Mouse (Mus musculus): ENCODE results near the gene Prss57. TPM values are rescaled to one million over a fixed set of nuclear protein-coding genes. Genes with fewer than 3 reads are reported as not detected.
"Not testable (repeated sequence)": the region's sequence is repeated elsewhere in the genome, so short reads cannot be mapped to it uniquely, and the experiment has no call there.

Prss57 gene
- polyA plus RNA-seq, 1 experiment from 2014 or later: 7.1 TPM

DNA sequence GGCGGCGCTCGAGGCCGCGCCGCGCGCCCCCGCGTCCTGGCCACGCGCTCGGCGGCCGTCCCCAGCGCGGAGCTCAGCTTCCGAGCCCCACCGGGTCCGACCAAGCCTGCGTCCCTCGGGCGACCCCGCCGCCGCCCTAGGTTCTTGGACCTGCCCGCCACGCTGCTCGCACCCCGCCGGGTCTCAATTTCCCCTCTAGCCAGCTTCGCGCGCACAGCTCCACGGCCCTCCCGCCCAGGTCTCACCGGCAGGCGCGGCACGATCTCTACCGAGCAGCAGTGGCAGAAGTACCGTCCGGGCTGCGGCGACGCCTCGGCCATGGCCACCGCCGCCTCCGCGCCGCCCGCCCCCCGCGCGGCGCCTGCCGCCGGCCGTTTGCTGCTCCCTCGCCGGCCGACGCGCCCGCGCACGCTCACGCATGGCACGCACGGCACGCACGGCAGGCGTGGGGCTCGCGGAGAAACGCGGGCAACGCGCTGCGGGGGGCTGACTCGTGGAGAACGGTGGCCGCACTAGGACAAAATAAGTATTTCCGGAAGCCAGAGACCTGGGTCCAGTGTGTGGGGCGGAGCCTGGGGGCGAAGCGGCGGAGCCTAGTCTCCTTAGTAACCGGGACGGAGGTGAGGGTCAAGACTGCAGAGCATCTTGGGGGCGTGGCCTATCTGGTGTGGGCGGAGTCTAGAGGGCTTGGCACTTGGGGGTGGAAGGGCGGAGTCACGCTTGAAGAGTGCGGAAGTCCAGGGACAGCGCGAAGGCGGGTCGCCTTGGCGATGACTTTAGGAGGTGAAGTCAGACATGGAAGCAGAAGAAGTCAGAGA lies 24.0 kb downstream of the Prss57 start, which contains the start of gene Rnf126:
Gene Rnf126 (minus strand): TSS at position 445 of the 818 bp plus-strand sequence.
- peaks cover 10% of the 10 kb centered on the region for H3K36me3 ChIP-seq (replicated peaks)
- peak; percentile 91 for ATAC-seq (ENCODE audit: insufficient read depth)
- peaks cover 48% of the 10 kb centered on the region for H3K4me1 ChIP-seq (replicated peaks)

DNA sequence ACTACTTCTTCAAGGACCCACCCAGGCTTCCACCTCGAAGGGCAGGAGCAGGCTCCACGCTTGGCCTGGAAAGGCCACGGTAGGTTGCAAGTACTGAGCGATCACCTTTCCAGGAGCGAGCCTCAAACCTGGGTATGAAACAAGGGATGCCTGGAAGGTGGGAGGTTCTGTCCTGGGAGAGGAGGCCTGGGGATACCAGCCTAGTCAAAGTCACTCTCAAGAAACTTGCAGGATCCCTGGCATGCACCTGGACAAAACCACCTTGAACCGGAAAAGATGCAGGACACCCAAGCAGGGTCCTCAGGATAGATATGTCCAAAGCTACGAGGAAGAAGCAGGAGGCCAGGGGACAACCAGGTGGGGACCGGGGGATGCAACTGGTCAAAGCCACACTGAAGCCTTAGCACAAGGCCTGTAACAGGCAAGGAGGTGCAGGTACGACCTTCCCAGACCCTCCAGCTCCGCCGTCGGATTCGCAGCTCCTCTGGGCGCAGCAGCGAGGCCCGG lies 24.7 kb downstream of the Prss57 start:
- H3K27me3 ChIP-seq: peaks cover 3% of the 10 kb centered on the region; the same call in 1 of the 2 replicates
- H3K4me3 ChIP-seq (replicated peaks): peak overlapping the region; percentile 97
- ATAC-seq (ENCODE audit: insufficient read depth): no peak
- H3K4me1 ChIP-seq (replicated peaks): peaks cover 48% of the 10 kb centered on the region
- no peaks in the 10 kb centered on the region for H3K9me3 ChIP-seq (replicated peaks)
- WGBS (ENCODE audit: insufficient replicate concordance): 4% methylated on average over 16 of the region's 16 CpGs
- H3K9ac ChIP-seq: peak overlapping the region; percentile 91
- peaks cover 17% of the 10 kb centered on the region for H3K36me3 ChIP-seq (replicated peaks)
- peak overlapping the region; percentile 98 for H3K4me2 ChIP-seq
- H3K27ac ChIP-seq (replicated peaks): peak overlapping the region; percentile 88

More for the DNA sequence above, 24.0 kb downstream of the Prss57 start, which contains the start of gene Rnf126:
- WGBS (ENCODE audit: insufficient replicate concordance): under 1% methylated on average over 101 of the region's 101 CpGs
- Histone ChIP-seq H3K27ac (replicated peaks) (peak within 1 kb of the TSS; percentile 88), H3K27me3 (peaks cover 3% of the 10 kb centered on the region; the same call in 1 of the 2 replicates), H3K4me3 (replicated peaks) (peak within 1 kb of the TSS; percentile 97), H3K9me3 (replicated peaks) (no peaks in the 10 kb centered on the region), H3K9ac (peak within 1 kb of the TSS; percentile 91), H3K4me2 (peak within 1 kb of the TSS; percentile 98)

DNA sequence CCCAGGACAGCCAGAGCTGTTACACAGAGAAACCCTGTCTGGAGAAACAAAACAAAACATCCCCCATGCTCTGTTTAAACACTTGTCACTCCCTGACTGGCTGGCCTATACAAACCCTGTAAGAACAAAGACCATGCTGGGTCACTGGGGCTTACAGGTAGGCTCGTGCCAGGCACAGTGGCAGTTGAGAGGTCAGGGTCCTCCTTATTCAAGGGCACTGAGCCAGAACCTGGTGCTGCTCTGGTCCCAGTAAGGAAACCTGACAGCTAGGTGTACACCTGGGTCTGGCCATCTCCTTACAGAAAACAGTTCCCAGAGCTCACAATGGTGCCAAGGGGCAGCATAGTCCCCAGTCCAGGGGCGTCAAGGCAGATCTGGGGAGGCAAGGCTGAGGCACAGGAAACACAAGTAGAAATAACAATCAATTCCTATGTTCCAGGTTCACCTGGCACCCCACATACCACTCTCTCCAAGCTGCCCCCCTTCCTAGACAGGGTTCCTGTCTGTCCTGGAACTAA lies 25.5 kb downstream of the Prss57 start:
- Histone ChIP-seq H3K9ac (peak overlapping the region; percentile 91), H3K36me3 (replicated peaks) (peaks cover 25% of the 10 kb centered on the region), H3K27me3 (no peaks in the 10 kb centered on the region), H3K27ac (replicated peaks) (0 out of 2 replicates have a peak overlapping the region, but pooled peaks have one; percentile 88), H3K4me1 (replicated peaks) (peaks cover 48% of the 10 kb centered on the region), H3K9me3 (replicated peaks) (no peaks in the 10 kb centered on the region), H3K4me2 (peak overlapping the region; percentile 98), H3K4me3 (replicated peaks) (peak overlapping the region; percentile 97)
- ATAC-seq (ENCODE audit: insufficient read depth): no peak
- 57% methylated on average over 2 of the region's 2 CpGs for WGBS (ENCODE audit: insufficient replicate concordance)

DNA sequence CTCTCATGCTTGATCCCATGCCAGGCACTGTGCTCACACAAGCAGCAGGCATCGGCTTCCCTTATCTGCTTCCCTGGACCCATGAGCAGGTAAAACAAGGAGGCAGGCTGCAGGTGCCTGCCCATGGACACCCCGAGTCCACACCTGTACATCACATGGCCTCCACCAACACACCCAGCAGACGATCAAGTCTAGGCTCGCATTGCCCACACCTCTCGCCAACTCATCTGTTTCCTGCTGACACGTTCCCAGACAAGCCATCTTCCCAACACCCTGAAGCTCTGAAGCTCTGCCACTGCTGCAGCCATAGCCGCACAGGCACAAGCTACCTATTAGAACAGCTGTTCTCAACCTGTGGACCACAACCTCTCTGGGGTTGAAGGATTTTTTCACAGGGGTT lies 26.5 kb downstream of the Prss57 start:
- no peak overlapping the region for H3K4me2 ChIP-seq
- no peaks in the 10 kb centered on the region for H3K27me3 ChIP-seq
- ATAC-seq (ENCODE audit: insufficient read depth): no peak
- 65% methylated on average over 7 of the region's 7 CpGs for WGBS (ENCODE audit: insufficient replicate concordance)
- no peak overlapping the region for H3K9ac ChIP-seq
- no peak overlapping the region for H3K27ac ChIP-seq (replicated peaks)
- H3K4me3 ChIP-seq (replicated peaks): no peak overlapping the region
- H3K9me3 ChIP-seq (replicated peaks): no peaks in the 10 kb centered on the region
- H3K36me3 ChIP-seq (replicated peaks): peaks cover 33% of the 10 kb centered on the region
- H3K4me1 ChIP-seq (replicated peaks): peaks cover 48% of the 10 kb centered on the region

DNA sequence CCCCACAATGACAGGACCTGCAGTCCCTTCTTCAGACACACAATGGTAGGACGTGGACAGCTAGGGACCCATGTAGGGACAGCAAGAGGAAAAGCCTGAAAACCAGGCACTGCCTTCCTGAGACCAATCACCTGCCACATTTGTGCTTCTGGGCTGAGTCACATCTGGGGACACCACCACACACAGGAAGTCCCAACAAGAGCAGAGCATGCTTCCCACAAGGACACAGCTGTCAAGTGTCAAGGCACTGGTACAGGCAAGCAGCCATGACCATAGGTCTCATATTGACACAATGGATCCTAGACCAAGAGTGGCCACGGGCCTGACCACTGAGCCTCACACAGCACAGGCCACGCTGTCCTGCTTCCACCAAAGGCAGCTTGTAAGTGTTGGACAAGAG lies 27.9 kb downstream of the Prss57 start:
- Histone ChIP-seq H3K27ac (replicated peaks) (no peak overlapping the region), H3K36me3 (replicated peaks) (peaks cover 47% of the 10 kb centered on the region)
- ATAC-seq (ENCODE audit: insufficient read depth): no peak

DNA sequence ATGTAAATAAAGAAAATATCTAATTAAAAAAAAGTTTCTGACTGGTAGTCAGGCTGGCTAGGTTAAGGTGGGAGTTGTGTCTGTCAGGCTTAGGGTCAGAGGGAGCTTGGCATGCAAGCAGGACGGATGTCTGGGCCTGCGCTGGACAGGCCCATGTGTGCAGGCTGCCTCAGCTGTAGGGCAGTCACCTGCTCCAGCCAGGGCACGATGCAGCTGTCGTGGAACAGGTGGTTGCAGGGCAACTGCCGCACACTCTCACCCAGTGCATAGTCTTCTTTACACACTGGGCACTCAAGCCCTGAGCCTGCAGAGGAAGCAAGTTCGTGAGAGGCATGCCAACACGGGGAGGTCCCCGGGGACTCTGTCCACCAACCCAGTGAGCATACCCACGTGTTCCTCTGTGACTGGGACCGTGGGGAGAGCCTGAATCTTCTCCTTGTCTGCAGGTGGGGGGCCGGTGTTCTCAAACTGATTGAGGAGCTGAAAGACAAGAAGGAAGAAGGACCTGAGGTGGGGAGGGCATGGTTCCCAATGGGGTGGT lies 30.1 kb downstream of the Prss57 start:
- H3K9ac ChIP-seq: no peak overlapping the region
- H3K4me2 ChIP-seq: no peak overlapping the region

More for the DNA sequence above, 27.9 kb downstream of the Prss57 start:
- H3K27me3 ChIP-seq: no peaks in the 10 kb centered on the region
- no peak overlapping the region for H3K4me3 ChIP-seq (replicated peaks)
- H3K4me2 ChIP-seq: no peak overlapping the region
- H3K9me3 ChIP-seq (replicated peaks): no peaks in the 10 kb centered on the region
- WGBS (ENCODE audit: insufficient replicate concordance): 70% methylated on average over 3 of the region's 3 CpGs
- H3K9ac ChIP-seq: no peak overlapping the region
- peaks cover 40% of the 10 kb centered on the region for H3K4me1 ChIP-seq (replicated peaks)

DNA sequence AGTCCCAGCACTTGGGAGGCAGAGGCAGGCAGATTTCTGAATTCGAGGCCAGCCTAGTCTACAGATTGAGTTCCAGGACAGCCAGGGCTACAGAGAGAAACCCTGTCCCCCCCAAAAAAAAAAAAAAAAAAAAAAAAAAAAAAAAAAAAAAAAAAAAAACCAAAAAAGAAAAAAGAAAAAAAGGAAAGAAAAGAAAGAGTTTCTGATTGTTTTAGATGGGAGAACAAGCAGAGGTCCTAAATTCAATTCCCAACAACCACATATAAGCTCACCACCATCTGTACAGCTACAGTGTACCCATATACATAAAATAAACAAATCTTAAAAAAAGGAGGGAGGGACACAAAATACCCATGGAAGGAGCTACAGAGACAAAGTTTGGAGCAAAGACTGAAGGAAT lies 31.1 kb downstream of the Prss57 start:
- not testable (repeated sequence) for H3K9me3 ChIP-seq (replicated peaks); H3K9ac ChIP-seq; ATAC-seq (ENCODE audit: insufficient read depth); H3K4me2 ChIP-seq; H3K27ac ChIP-seq (replicated peaks); H3K4me3 ChIP-seq (replicated peaks)
- 64% methylated on average over 1 of the region's 1 CpGs for WGBS (ENCODE audit: insufficient replicate concordance)
- Histone ChIP-seq H3K4me1 (replicated peaks) (peaks cover 24% of the 10 kb centered on the region), H3K36me3 (replicated peaks) (peaks cover 64% of the 10 kb centered on the region), H3K27me3 (peaks cover 13% of the 10 kb centered on the region; the same call in 1 of the 2 replicates)

More for the DNA sequence above, 30.1 kb downstream of the Prss57 start:
- ATAC-seq (ENCODE audit: insufficient read depth): no peak
- Histone ChIP-seq H3K9me3 (replicated peaks) (no peaks in the 10 kb centered on the region), H3K27ac (replicated peaks) (no peak overlapping the region), H3K36me3 (replicated peaks) (peaks cover 64% of the 10 kb centered on the region), H3K4me1 (replicated peaks) (peaks cover 25% of the 10 kb centered on the region), H3K4me3 (replicated peaks) (no peak overlapping the region), H3K27me3 (peaks cover 3% of the 10 kb centered on the region; the same call in 1 of the 2 replicates)
- WGBS (ENCODE audit: insufficient replicate concordance): 78% methylated on average over 11 of the region's 11 CpGs

DNA sequence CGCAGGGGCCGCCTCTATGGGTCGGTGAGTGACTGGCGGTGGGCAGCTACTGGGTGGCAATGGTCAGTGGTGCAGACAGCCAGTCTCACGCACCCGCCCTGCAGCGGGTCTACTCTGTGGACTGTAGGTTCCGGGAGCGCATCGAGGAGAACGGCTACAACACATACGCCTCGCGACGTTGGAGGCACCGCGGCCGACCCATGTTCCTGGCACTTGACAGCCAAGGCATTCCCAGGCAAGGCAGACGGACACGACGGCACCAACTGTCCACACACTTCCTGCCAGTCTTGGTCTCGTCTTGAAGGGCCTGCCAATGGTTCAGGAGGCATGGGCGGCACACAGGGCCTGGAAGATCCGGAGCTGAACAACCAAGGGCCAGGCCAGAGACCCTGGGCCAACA lies 34.1 kb downstream of the Prss57 start:
- Histone ChIP-seq H3K9me3 (replicated peaks) (no peaks in the 10 kb centered on the region), H3K9ac (no peak overlapping the region), H3K4me2 (no peak overlapping the region), H3K27me3 (peaks cover 13% of the 10 kb centered on the region; the same call in 1 of the 2 replicates), H3K4me3 (replicated peaks) (no peak overlapping the region), H3K36me3 (replicated peaks) (peaks cover 53% of the 10 kb centered on the region), H3K27ac (replicated peaks) (no peak overlapping the region), H3K4me1 (replicated peaks) (peaks cover 11% of the 10 kb centered on the region)
- no peak for ATAC-seq (ENCODE audit: insufficient read depth)
- 79% methylated on average over 24 of the region's 24 CpGs for WGBS (ENCODE audit: insufficient replicate concordance)

DNA sequence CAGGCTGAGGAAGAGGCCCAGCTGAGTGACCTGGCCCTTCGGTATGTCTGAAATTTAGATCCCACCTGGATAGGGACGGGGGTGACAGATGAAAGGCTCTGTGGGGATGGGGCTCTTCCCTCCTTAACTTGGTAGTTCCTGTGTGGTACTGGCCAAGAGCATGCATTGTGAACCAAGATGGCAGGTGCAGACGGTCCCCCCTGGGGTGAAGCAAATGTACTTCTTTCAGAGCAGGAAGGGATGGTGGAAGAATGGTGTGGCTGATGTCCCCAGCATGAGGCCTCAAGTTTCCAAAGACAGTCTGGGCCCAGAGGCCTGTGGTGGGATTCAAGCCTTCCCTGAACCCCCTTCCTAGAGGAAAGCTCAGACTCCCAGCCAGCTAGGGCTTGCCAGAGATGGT lies 34.9 kb downstream of the Prss57 start:
- Histone ChIP-seq H3K27me3 (peaks cover 13% of the 10 kb centered on the region; the same call in 1 of the 2 replicates), H3K4me3 (replicated peaks) (no peak overlapping the region), H3K27ac (replicated peaks) (no peak overlapping the region), H3K4me1 (replicated peaks) (peaks cover 11% of the 10 kb centered on the region), H3K9me3 (replicated peaks) (no peaks in the 10 kb centered on the region), H3K9ac (no peak overlapping the region), H3K4me2 (no peak overlapping the region), H3K36me3 (replicated peaks) (peaks cover 45% of the 10 kb centered on the region)
- WGBS (ENCODE audit: insufficient replicate concordance): 68% methylated on average over 3 of the region's 3 CpGs
- no peak for ATAC-seq (ENCODE audit: insufficient read depth)

DNA sequence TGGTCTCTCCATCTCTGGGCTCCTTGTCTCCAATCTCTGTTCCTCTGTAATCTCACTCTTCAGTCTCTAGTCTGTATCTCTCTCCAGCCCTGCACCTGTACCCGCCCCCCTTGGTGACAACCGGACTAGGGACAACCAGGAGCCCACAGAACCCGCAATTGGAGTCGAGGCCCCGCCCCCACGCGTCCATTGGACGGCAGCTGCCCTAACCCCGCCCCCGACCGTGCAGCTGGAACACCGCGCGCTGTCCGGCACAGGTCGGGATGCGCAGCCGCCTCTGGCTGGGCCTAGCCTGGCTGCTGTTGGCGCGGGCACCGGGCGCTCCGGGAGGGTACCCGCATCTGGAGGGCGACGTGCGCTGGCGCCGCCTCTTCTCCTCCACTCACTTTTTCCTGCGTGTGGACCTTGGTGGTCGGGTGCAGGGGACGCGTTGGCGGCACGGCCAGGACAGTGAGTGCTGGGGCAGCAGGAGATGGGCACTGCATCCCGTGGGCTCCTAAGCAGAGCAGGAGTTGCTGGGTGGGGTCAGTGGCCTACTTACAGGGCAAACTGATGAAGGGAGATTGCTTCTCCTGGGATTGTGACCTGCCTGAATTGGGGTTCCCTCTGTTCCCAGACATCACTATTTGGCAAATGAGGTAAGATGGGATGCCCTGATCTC lies 35.8 kb downstream of the Prss57 start, which contains the start of gene Fgf22:
Gene Fgf22 (plus strand): TSS at position 221 of the 661 bp plus-strand sequence.
- peak; percentile 74 for ATAC-seq (ENCODE audit: insufficient read depth)
- peaks cover 11% of the 10 kb centered on the region for H3K4me1 ChIP-seq (replicated peaks)
- H3K4me3 ChIP-seq (replicated peaks): peak within 1 kb of the TSS; percentile 33
- no peak within 1 kb of the TSS; the same call in 1 of the 2 replicates for H3K9ac ChIP-seq
- no peaks in the 10 kb centered on the region for H3K9me3 ChIP-seq (replicated peaks)
- H3K36me3 ChIP-seq (replicated peaks): peaks cover 37% of the 10 kb centered on the region
- H3K27ac ChIP-seq (replicated peaks): no peak within 1 kb of the TSS
- peaks cover 13% of the 10 kb centered on the region; the same call in 1 of the 2 replicates for H3K27me3 ChIP-seq
- 5% methylated on average over 36 of the region's 36 CpGs for WGBS (ENCODE audit: insufficient replicate concordance)
- H3K4me2 ChIP-seq: peak within 1 kb of the TSS; percentile 64
